Mouse (Mus musculus): ENCODE data around the gene Zfp747.
"Not testable (repeated sequence)": the region's sequence is repeated elsewhere in the genome, so short reads cannot be mapped to it uniquely, and the experiment has no call there.

The Zfp747 gene

DNA sequence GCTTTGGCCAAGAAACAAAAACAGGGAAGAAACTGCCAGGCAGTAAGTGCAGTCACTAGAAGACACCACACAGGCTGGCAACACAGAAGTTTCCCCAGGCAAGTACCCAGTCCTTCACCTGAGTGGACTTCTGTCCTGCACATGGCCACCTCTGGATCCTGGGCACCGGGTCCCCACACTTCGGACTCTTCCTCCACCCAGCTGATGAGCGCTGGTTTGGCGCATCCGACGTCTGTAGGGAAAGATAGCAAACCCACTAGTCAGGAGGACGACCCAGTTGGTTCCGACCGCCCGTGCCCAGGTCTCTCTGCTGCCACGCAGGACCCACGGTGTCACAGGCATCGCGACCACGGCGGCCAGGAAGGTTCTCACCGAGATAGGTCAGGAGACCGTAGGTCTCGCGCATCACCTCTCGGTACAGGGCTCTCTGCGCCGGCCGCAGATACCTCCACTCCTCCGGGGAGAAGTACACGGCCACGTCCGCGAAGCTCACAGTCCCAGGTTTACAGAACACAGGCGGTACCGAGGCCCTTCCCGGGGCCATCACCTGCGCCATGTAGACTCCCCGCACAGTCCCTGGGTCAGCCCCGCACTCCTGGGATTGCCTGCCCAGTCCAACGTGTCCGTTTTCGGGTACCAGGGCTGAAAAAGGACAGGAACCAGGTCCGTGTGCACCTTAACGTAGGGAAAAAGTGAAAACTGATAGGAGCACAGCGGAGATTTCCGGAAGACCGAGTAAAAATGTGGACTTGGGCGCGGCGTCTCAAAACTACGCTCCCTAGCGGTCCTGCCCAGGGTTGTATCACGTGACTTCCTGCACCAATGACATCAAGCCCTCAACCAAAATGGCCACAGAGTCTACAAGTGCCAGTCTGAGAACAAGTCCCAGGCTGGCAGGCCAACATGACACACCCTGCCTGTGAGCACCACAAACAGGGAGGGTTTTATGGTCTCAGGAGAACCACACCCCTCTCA lies at the start of gene Zfp747:
Gene Zfp747, minus strand, starts transcription at position 780 of the 975 bp plus-strand sequence.
- in situ Hi-C loops (cut with MboI, MseI) = not testable (repeated sequence)

DNA sequence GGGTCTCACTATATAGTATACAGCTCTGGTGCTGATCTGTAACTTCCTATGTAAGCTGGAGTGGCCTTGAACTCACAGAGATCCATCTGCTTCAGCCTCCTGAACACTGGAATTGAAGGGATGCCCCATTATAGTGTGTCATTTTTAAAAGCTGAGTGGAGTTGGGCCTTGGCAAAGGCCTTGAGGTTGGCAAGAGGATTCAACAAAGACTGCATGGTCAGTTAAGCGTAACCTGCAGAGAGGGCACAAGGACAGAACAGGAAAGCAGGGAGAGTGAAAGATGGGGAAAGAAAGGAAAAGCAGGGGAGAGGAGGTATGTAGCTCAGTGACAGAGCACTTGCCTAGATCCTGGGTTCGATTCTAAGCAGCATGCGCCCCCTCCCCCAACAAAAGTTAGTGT lies 49.4 kb upstream of the Zfp747 start:
- in situ Hi-C loops (cut with MboI, MseI) = no loop called here

DNA sequence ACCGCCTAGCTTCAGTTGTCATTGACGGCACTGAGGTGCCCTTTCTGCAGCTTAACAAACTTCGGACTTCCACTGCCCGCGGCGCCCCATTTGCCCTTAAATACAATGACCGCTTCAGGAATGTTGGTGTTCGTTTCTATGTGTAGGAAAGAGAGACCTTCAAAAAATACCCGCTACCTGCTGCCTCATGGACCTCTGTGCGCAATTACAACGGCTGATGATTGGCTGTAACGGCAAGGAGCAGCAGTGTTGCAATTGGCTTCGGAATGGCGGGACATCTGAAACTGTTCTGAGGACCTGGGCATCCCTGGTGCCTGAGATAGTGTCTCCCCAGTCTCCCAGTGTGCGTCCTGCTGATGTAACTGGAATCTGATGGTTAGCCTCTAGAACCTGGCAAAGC lies 46.4 kb upstream of the Zfp747 start:
- in situ Hi-C loops (cut with MboI, MseI) = no loop called here

DNA sequence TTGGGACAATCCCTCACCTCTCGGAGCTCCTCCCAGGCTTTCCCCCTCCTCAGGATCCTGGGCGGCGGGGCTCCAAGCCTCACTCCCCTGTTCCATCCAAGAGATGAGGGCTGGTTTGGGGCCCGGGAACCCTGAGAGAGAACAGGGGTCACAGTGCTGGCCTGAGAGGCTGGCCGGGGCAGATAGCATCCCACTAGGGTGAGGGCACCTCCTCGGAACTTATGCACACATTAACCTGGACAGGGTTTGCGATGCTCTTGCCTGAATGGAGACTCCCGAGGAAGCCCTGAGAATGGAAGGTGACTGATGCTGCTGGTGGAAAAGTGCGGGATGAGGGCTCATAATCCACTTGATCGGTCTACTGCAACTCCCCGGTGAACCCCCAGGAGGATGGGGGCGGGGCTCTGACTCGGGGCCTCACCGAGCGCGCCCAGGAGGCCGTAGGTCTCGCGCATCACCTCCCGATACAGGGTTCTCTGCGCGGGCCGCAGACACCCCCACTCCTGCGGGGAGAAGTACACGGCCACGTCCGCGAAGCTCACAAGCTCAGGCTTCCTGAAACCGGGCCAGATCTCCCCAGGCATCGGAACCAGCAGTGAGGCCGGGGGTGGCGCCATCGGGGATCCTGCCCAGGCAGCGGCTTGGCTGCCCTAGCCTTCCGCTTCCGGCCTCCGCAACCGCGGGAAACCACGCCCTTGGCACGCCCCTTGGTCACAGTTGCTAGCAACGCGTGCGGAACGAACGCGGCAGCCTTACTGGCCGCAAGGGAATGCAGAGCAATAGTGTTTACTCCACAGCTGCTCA lies 45.7 kb upstream of the Zfp747 start, which contains the start of gene Zfp688:
Gene Zfp688, minus strand, starts transcription at position 681 of the 804 bp plus-strand sequence.
- in situ Hi-C loops (cut with MboI, MseI) = no loop called here

DNA sequence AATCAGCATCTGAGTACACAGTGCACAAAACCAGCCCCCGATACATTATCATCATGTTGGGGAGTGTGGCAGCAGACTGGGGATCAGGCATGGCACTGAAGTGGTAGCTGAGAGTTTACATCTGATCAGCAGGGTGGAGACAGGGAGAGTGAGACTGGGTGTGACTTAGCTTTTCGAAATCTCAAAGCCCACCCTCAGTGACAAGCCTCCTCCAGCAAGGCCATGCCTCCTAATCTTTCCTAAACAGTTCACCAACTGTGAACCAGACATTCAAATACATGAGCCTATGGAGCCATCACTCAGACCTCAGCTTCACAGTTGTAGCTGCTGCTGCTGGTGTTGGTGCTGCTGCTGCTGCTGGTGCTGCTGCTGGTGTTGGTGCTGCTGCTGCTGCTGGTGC lies 35.6 kb upstream of the Zfp747 start:
- in situ Hi-C loops (cut with MboI, MseI) = no loop called here

DNA sequence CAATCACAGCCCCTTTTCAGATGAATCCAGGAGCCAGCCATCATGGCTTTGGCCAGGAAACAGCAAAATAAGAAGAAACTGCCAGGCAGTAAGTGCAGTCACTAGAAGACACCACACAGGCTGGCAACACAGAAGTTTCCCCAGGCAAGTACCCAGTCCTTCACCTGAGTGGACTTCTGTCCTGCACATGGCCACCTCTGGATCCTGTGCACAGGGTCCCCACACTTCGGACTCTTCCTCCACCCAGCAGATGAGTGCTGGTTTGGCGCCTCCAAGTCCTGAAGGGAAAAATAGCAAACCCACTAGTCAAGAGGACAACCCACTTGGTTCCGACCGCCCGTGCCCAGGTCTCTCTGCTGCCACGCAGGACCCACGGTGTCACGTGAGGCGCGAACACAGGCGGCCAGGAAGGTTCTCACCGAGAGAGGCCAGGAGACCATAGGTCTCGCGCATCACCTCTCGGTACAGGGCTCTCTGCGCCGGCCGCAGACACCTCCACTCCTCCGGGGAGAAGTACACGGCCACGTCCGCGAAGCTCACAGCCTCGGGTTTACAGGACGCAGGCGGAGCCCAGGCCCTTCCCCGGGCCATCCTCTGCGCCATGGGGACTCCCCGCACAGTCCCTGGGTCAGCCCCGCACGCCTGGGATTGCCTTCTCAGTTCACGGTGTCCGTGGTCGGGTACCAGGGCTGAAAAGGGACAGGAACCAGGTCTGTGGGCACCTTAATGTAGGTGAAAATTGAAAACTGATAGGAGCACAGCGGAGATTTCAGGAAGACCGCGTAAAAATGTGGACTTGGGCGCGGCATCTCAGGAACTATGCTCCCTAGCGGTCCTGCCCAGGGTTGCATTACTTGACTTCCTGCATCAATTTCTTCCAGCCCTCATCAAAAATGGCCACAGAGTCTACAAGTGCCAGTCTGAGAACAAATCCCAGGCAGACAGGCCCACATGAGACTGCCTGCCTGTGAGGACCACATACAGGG lies 30.4 kb upstream of the Zfp747 start, which contains the start of gene Zfp764:
Gene Zfp764, minus strand, starts transcription at position 821 of the 986 bp plus-strand sequence.
- in situ Hi-C loops (cut with MboI, MseI) = not testable (repeated sequence)

DNA sequence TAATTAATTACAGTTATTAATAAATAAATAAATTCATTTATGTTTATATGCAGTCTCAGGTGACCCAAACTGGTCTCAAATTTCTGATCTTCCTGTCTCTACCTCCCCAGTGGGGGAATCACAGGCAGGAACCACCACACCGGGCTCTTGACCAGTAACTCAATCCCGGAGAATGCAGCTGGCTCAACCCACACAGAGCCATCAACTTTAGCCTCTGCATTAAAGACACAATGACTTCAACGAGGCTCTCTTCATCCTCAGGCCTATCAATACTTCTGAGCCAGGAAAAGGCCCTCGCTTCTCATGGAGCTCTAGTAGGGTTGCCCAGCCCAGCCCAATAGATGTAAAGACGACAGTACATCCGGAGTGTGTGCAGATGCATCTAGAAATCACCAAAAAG lies 28.3 kb upstream of the Zfp747 start:
- in situ Hi-C loops (cut with MboI, MseI) = loop anchor here (5.0 kb wide), 1 partner anchor 37 kb away; no protein-coding TSS in a partner anchor

DNA sequence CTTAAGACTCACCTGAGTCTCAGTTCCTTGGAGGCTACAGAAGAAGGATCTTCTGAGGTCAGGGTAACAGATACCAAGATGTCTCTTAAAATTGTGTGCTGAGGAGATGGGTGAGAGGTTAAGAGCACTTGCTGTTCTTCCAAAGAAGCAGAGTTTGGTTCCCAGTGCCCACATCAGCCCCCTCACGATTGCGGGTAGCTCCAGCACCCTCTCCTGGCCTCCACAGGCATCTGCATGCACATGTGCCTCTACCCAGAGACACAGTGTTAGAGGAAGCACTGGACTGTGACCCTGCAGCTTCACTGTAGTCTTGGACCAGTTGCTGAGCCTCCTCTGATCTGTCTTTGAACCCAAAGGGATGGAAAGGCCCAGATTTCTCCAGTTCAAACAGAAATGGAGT lies 27.1 kb upstream of the Zfp747 start:
- in situ Hi-C loops (cut with MboI, MseI) = loop anchor here (5.0 kb wide), 1 partner anchor 36 kb away; no protein-coding TSS in a partner anchor

DNA sequence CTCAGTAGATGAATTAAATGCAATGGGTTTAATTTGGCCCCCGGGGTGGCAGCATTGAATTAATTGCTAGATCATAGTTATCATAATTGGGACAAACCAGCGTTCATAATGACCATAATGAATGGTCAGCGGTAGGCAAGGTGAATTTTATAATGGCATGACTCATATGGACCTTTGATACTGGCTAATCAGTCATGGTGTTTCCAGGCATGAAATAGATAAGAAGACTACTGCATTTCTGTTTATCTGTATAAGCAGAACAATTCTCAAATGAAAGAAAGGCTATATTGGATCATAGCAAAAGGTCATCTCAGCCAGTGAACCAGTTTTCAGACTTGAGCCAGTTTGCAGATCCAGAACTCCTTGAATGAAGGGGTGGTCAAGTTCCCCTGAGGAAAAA lies 24.5 kb upstream of the Zfp747 start:
- in situ Hi-C loops (cut with MboI, MseI) = loop anchor here (5.0 kb wide), 1 partner anchor 33 kb away; no protein-coding TSS in a partner anchor

DNA sequence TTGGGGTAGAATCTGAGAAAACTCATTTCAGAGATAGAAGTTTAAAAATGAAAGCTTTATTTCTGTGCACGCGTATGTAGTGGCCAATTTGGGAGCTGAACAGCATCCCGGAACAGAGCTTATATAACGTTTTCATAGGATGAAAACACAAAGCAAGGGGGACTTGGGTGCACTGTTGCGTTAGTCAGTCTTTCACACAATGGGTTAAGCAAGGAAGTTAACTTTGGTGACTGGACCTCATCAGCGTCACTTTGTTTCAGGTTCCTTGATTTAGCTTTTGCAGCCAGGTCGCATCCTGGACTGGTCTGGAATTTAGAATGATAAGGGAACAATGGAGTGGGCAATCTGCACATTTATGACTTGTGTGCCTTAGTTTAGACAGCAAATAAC lies 18.1 kb upstream of the Zfp747 start:
- in situ Hi-C loops (cut with MboI, MseI) = no loop called here

DNA sequence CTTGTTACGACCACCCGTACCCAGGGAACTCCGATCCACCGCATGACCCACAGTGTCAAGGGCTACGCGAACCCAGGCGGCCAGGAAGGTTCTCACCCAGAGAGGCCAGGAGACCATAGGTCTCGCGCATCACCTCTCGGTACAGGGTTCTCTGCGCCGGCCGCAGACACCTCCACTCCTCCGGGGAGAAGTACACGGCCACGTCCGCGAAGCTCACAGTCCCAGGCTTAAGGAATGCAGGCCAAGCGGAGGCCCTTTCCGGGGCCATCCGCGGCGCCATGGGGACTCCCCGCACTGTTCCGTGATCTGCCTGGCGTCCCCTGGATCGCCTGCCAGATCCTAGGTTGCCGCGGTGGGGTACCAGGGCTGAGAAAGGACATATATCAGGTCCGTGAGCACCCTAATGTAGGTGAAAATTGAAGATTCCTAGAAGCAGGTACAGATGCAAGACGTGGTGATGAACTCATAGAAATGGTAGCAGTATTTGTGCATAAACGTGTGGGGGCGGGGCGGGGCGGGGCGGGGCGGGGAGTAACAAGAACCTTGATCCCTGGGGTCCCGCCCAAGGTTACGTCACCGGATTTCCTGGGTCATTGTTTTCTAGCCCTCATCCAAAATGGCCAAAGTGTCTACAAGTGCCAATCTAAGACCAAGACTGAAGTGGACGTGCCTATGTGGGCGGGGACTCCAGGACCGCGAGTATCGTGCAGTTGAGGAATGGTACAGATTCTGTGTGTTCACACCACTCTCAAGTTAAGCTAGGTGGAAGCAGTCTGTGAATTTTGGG lies 17.5 kb upstream of the Zfp747 start, which contains the start of gene E430018J23Rik:
Gene E430018J23Rik, minus strand, starts transcription at position 473 of the 787 bp plus-strand sequence.
- in situ Hi-C loops (cut with MboI, MseI) = no loop called here

DNA sequence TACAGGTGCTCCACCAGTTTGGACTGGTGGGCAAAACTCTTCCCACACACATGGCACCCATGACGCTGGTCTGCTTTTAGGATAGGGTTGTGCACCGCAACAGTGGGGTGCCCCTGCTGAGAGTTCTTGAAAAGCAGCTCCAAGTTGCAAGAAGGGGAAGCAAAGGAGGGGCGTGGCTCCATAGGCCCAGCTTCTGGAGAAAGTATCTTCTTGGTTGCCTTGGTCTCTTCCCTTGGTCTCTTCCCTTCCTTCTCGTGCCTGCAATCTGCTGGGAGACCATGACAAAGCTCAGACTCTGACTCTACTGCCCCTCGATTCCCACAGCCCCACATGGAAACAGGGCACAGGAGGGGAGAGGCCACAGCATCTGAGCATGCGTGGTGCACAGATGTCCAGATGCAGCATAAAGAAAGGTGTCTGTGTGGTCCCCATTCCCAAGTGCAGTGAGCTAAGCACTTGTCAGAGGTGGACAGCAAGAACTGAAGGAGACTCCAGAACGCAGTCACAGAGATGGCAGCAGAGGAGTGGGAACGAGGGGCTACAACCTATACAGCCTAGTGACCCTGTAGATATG lies 16.5 kb upstream of the Zfp747 start:
- in situ Hi-C loops (cut with MboI, MseI) = no loop called here

DNA sequence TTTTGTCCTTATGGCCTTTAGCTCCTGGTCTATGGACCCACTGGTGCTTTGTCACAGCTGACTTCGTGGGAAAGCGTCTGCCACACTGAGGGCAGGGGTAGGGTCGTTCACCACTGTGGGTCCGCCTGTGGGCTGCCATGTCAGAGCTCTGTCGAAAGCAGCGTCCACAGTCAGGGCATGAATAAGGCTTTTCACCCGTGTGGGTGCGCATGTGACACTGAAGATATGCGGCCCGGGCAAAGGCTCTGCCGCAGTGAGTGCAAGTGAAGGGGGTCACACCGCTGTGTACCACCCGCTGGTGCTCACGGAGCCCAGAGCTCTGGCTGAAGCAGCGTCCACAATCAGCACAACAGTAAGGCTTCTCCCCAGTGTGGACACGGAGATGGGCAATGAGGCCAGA lies 15.7 kb upstream of the Zfp747 start:
- in situ Hi-C loops (cut with MboI, MseI) = no loop called here

DNA sequence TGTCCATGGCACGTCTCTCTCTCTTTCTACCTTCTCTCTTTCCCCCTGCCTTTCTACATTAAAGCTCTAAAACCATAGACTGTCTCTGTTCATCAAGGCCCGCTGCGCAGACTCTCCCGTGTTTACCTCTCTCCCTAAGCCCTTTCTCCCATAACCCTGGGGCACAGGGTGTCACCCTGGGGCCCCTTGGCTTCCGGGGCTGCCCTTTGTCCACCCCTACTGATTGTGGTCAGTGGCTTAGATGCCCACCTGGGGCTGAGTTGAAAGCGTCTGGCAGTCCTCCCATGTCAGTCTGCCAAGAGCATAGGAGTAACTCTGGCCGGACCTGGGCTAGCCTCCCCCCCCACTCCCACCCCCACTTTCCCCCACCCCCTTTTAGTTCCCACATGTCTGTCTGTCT lies 14.5 kb upstream of the Zfp747 start:
- in situ Hi-C loops (cut with MboI, MseI) = no loop called here

DNA sequence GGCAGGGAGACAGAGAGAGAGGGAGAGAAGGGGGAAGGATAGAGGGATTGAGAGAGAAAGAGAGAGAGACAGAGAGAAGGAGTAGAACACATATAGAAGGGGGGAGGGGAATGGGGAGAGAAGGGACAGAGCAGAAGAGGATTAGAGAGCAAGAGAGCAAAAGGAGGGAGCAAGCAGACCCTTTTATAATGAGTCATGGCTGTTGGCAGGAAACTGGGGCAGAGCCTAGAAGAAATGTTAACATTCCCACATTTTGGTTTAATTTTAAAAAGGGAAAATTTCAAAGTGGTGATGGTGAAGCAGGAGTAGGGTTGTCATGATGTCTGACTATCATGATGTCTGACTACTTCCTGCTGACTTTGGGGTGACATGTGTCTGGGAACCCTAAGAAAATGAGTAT lies 12.4 kb upstream of the Zfp747 start:
- in situ Hi-C loops (cut with MboI, MseI) = not testable (repeated sequence)

DNA sequence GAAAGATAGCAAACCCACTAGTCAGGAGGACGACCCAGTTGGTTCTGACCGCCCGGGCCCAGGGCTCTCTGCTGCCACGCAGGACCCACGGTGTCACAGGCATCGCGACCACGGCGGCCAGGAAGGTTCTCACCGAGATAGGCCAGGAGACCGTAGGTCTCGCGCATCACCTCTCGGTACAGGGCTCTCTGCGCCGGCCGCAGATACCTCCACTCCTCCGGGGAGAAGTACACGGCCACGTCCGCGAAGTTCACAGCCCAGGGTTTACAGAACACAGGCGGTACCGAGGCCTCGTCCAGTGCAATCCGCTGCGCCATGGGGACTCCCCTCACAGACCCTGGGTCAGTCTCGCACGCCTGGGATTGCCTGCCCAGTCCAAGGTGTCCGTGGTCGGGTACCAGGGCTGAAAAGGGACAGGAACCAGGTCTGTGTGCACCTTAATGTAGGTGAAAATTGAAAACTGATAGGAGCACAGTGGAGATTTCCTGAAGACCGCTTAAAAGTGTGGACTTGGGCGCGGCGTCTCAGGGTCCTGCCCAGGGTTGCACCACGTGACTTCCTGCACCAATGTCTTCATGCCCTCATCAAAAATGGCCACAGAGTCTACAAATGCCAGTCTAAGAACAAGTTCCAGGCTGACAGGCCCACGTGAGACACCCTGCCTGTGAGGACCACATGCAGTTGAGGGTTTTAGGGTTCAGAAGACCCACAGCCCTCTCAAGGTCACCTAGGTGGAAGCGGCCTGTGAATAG lies 11.0 kb upstream of the Zfp747 start, which contains the start of gene 9130019O22Rik:
Gene 9130019O22Rik, minus strand, starts transcription at position 526 of the 752 bp plus-strand sequence.
- in situ Hi-C loops (cut with MboI, MseI) = no loop called here

DNA sequence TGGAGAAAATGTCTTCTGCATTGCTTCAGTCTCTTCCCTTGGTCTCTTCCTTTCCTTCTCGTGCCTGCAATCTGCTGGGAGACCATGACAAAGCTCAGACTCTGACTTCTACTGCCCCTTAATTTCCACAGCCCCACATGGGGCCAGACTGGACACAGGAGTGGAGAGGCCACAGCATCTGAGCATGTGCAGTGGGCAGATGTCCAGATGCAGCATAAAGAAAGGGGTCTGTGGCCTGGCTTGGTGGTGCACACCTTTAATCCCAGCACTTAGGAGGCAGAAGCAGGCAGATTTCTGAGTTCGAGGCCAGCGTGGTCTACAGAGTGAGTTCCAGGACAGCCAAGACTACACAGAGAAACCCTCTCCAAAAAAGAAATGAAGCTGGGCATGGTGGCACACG lies 9.7 kb upstream of the Zfp747 start:
- in situ Hi-C loops (cut with MboI, MseI) = not testable (repeated sequence)

DNA sequence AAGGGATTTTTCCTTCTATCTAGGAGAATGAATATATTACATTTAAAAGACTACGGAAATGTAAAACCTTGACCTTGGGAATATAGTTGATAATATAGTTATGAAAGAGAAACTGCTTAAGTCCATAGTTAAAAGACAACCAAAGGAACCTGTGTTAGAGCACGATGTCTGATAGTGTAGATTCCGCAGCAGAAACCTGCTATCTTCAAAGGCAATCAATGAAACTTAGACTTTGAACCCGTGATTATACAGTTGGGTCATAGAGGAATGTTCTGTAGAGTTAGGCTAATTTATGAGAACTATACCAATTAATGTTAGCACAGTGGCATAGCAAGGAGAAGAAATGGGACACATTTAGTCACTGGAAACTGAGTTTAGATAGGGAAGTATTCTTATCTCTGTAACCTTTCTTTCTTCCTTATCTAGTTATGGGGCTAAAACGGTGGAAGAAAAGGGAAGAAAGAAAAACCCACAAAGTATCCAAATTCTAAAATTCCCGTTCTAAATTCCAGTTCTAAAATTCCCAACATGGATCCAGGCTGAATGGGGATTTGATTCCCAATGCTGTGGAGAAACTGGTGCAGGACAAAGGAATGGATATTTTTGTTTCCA lies 2.6 kb upstream of the Zfp747 start:
- in situ Hi-C loops (cut with MboI, MseI) = no loop called here

Measured in T-helper 2 cell (primary cell).